Mouse (Mus musculus) thymus, adult 2 months (tissue): Measurements from ENCODE around the gene Gpr35. TPM values are rescaled to one million over a fixed set of nuclear protein-coding genes. Genes with fewer than 3 reads are reported as not detected.

Source experiments
- DNase-seq: peaks from one replicate; pipeline ENCODE4 v3.0.0; 2021
- H3K27ac ChIP-seq: fragments of 200-500 bp; 2 replicates; pipeline ENCODE4 v1.5.1; 2012; ENCODE audit warnings: low read length, control low read depth; ENCODE audit not compliant: control insufficient read depth, insufficient read depth
- H3K27me3 ChIP-seq: fragments of 200-500 bp; 2 replicates; pipeline ENCODE4 v1.6.1; 2012; ENCODE audit warnings: mild to moderate bottlenecking, low read length, moderate library complexity, mixed read lengths; ENCODE audit not compliant: control insufficient read depth, insufficient read depth
- H3K36me3 ChIP-seq: fragments of 200-500 bp; 2 replicates; pipeline ENCODE4 v1.6.1; 2012; ENCODE audit warnings: mild to moderate bottlenecking, low read length, moderate library complexity; ENCODE audit not compliant: control insufficient read depth, insufficient read depth
- H3K4me1 ChIP-seq: fragments of 200-500 bp; replicated peaks from 2 replicates; pipeline ENCODE4 v1.6.1; 2012; ENCODE audit warnings: low read length; ENCODE audit not compliant: control insufficient read depth, insufficient read depth
- H3K4me3 ChIP-seq: fragments of 200-500 bp; 2 replicates; pipeline ENCODE4 v1.5.1; 2012; ENCODE audit warnings: mild to moderate bottlenecking, low read length, control low read depth, moderate library complexity; ENCODE audit not compliant: control insufficient read depth, insufficient read depth
- CTCF ChIP-seq: fragments of 200-500 bp; IDR thresholded peaks from 2 replicates; pipeline ENCODE4 v1.5.1; 2012; ENCODE audit warnings: mild to moderate bottlenecking, control low read depth, low read length, moderate library complexity, borderline replicate concordance; ENCODE audit not compliant: control insufficient read depth, poor library complexity, insufficient read depth; ENCODE audit errors: extremely low read depth
- POLR2A ChIP-seq: fragments of 200-500 bp; IDR thresholded peaks from 2 replicates; pipeline ENCODE4 v1.6.1; 2012; ENCODE audit warnings: mild to moderate bottlenecking, low read length, control low read depth, moderate library complexity; ENCODE audit not compliant: control insufficient read depth, poor library complexity, insufficient read depth; ENCODE audit errors: extremely low read depth
- WGBS: fragments of 180-500 bp; shearing (Covaris S2); methylation state at CpG from one replicate; pipeline ENCODE4 v1.1.7; 2018; 5-methylcytosine and 5-hydroxymethylcytosine counted together
- polyA plus RNA-seq: library from polyadenylated mRNA; depleted of rRNA; stranded (reverse); fragments of >200 nt; gene quantifications from 2 replicates; pipeline ENCODE4 v1.2.3, GENCODE M21; 2012

Gene Gpr35
- polyA plus RNA-seq, 1 experiment: 8.9 TPM

- Histone ChIP-seq H3K27me3 (no peaks in the 10 kb centered on the region), H3K4me3 (no peak overlapping the region), H3K36me3 (no peaks in the 10 kb centered on the region), H3K4me1 (peaks cover 6% of the 10 kb centered on the region), H3K27ac (no peak overlapping the region)
- DNase-seq: no peak
- TF ChIP-seq CTCF: no peak
- TF ChIP-seq POLR2A: no peak
- 26% methylated on average over 1 of the region's 1 CpGs for WGBS
These were observed 20.4 kb upstream of the Gpr35 start for GRCm38 (mm10) chr1:92930171-92930706.

DNA sequence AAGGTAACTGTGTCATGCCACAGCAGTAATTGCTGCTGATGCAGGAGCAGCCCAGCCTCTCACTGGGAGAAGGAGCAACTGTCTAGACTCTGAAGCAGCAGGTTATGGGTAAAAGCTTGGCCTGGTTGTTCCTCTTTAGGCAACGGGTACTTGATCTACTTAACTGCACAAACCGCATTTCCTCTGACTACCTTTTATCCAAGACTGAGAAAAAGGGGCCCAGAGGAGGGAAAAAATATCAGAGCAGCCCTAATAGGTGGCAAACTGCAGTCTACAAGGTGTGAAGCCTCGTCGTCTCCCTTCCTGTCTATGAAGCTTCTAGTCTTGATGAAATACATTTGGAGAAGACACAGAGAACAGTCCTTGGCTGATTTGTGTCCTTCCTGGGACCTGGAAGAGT, 17.1 kb upstream of the Gpr35 start:
- Histone ChIP-seq H3K4me3 (peak overlapping the region; percentile 81), H3K27ac (peak overlapping the region; percentile 84), H3K27me3 (no peaks in the 10 kb centered on the region), H3K36me3 (no peaks in the 10 kb centered on the region), H3K4me1 (peaks cover 10% of the 10 kb centered on the region)
- TF ChIP-seq CTCF (no peak), POLR2A (no peak)
- 56% methylated on average over 4 of the region's 4 CpGs for WGBS
- DNase-seq: no peak

DNA sequence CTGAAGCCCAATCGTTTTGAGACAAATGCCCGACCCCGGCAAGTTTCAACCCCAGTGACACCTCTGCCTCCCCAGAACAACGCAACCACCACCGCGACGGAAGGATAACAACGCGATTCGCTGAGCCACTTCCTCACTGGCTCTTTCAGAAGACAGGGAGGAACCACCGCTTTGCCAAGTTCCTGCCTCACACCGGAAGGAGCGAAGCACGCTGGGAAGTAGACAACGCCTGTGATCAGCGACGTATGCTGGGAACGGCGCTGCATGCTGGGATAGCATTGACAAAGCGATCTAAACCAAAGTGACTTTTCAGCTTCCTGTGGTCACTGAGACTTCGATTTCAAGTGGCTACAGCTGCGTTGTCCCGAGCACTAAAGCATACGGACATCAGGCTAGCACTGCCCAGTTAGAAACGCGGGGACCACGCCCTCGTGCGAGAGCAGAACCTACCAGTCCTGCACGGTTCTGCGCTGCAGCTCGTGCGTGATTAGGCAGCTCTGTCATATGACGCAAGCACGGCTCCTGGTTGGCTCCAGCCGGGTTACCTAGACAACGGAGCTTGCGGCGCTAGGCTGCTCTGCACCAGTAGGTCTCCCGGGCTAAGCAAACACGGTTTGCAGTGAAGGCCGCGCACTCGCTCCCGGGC, 16.4 kb upstream of the Gpr35 start, which contains the start of gene Capn10:
Capn10 (plus strand) TSS at position 195 of the 646 bp plus-strand sequence.
- peak within 1 kb of the TSS; percentile 81 for H3K4me3 ChIP-seq
- WGBS: under 1% methylated on average over 45 of the region's 45 CpGs
- H3K27ac ChIP-seq: peak within 1 kb of the TSS; percentile 84
- DNase-seq: peak; percentile 88
- peaks cover 10% of the 10 kb centered on the region for H3K4me1 ChIP-seq
- H3K36me3 ChIP-seq: 0 out of 2 replicates have a peak, but pooled peaks cover 2% of the 10 kb centered on the region
- H3K27me3 ChIP-seq: no peaks in the 10 kb centered on the region
- TF ChIP-seq CTCF: no peak
- no peak; the same call in none of the 2 replicates for TF ChIP-seq POLR2A

- TF ChIP-seq POLR2A: no peak
- TF ChIP-seq CTCF: no peak
- DNase-seq: no peak
- Histone ChIP-seq H3K36me3 (0 out of 2 replicates have a peak, but pooled peaks cover 7% of the 10 kb centered on the region), H3K27me3 (no peaks in the 10 kb centered on the region), H3K4me1 (peaks cover 10% of the 10 kb centered on the region), H3K4me3 (peak overlapping the region; percentile 81), H3K27ac (no peak overlapping the region)
- WGBS: 17% methylated on average over 10 of the region's 10 CpGs
These were observed 15.4 kb upstream of the Gpr35 start for GRCm38 (mm10) chr1:92935054-92935962.

- 62% methylated on average over 2 of the region's 2 CpGs for WGBS
- no peak for DNase-seq
- Histone ChIP-seq H3K27me3 (no peaks in the 10 kb centered on the region), H3K4me3 (no peak overlapping the region), H3K4me1 (peaks cover 10% of the 10 kb centered on the region), H3K36me3 (peaks cover 7% of the 10 kb centered on the region; the same call in 1 of the 2 replicates), H3K27ac (no peak overlapping the region)
- no peak for TF ChIP-seq CTCF
- no peak for TF ChIP-seq POLR2A
These were observed 14.7 kb upstream of the Gpr35 start for GRCm38 (mm10) chr1:92935977-92936376.

DNA sequence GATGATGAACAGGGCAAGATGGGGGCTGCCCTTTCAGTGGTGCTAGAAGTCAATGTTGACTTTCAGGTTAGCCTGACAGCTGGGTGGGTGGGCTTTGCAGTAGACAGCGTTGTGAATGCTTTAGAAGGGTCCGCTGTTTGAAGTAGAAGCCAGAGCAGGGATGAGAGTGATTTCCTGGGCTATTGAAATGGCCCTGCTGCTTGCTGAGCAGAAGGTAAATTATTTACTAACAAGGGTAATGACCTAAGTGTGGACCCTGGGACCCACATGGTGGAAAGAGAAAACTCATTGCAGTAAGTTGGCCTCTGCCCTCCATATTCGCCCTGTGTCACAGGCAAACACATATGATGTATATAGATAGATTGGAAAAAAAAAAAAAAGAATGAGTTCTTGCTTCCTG, 14.2 kb upstream of the Gpr35 start:
- no peak overlapping the region for H3K4me3 ChIP-seq
- no peak for TF ChIP-seq POLR2A
- TF ChIP-seq CTCF: no peak
- H3K4me1 ChIP-seq: peaks cover 10% of the 10 kb centered on the region
- H3K27ac ChIP-seq: no peak overlapping the region
- H3K27me3 ChIP-seq: no peaks in the 10 kb centered on the region
- no peak for DNase-seq
- 95% methylated on average over 3 of the region's 3 CpGs for WGBS
- H3K36me3 ChIP-seq: peaks cover 7% of the 10 kb centered on the region; the same call in 1 of the 2 replicates
